Mouse (Mus musculus) c-Kit-positive CD71-positive TER-119-negative erythroid progenitor cells, embryonic 14.5 days (primary cell): ENCODE data around the gene Atxn10.
A peak's percentile ranks its signal among the peaks of the same experiment; 100 is the strongest.

ENCODE experiments used
- DNase-seq: peaks from one replicate; pipeline ENCODE4 v3.0.0-alpha.2; 2013; ENCODE audit warnings: low read depth

Gene Atxn10

GRCm38 (mm10) chr15:85474697-85475096, 138.7 kb downstream of the Atxn10 start:
- no peak for DNase-seq

GRCm38 (mm10) chr15:85477584-85477983, 141.5 kb downstream of the Atxn10 start:
- DNase-seq: peak; percentile 32

DNA sequence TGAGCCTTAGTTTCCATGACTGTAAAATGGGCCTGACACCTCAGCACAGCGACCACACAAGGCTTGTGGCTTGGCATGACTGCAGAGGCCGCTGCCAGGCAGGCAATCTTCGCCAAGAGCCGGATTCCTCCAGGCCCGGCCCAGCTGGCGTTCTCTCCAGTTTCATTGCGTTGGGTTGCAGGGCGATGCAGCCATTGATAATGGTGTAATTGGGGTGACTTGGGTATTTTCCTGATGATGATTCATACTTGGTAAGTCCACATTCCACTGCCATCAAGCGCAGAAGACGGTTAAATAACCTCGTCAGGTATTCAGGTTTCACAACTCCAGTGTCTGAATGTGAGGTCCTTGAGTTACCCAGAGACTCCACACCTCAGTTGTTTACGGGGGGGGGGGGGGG, 143.3 kb downstream of the Atxn10 start:
- no peak for DNase-seq

DNA sequence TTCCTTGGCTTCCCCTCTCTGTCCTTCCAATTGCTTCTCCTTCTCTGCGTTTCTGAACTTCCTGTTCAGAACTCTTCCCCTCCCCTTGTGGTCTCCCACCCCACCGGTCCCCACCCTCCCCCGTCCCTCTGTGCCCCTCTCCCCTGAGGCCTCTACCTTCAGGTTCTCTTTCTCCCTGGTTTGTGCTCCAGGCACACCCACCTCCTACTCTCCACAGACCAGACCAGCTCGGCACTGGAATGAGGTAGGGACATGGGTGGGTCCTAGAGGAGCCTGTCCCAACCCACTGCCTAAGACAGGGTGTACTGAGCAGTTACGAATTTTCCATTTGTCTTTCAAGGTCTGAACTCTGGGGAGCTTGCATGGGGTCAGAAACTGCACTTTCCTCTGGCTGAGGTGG, 143.9 kb downstream of the Atxn10 start:
- no peak for DNase-seq

DNA sequence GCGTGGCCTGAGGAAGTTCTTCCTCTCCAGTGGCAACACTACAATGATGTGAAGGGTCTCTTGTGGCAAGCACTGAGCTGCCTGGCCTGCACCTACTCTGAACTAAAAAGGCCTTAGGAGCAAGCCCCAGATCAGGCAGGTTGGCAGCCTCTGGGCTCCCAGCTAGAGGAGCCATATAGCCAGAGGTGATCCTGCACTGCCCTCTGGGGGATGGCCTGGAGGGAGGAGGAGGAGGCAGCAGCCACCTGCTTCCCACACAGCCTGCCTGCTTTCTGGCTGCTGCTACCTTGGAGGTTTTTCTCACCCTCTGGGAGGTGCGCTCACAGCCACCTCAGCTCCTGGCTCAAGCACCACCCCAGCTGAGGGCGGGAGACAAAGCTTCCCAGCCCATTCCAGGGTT, 144.6 kb downstream of the Atxn10 start:
- no peak for DNase-seq

- no peak for DNase-seq
These were observed 152.9 kb downstream of the Atxn10 start for GRCm38 (mm10) chr15:85488900-85489299.

DNA sequence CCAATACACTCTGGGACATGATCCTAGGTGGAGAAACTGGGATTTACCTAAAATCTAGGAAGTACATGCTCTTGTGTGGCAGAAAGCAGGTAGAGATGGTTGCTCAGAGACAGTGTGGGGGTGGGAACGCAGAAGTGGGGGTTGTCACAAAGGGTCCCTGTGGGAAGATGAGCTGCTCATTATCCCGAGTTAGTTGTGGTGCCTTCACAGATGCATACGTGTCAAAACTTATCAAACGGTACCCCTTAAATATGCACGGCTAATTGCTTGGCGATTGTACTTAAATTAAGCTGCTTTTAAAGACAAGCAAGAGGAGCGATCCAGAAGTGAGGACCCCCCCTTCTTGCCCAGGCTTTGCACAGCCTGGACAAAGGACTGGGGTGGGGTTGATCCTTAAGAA, 153.7 kb downstream of the Atxn10 start:
- DNase-seq: no peak

- no peak for DNase-seq
These were observed 158.1 kb downstream of the Atxn10 start for GRCm38 (mm10) chr15:85494163-85494621.

- no peak for DNase-seq
These were observed 161.5 kb downstream of the Atxn10 start for GRCm38 (mm10) chr15:85497548-85497947.

DNA sequence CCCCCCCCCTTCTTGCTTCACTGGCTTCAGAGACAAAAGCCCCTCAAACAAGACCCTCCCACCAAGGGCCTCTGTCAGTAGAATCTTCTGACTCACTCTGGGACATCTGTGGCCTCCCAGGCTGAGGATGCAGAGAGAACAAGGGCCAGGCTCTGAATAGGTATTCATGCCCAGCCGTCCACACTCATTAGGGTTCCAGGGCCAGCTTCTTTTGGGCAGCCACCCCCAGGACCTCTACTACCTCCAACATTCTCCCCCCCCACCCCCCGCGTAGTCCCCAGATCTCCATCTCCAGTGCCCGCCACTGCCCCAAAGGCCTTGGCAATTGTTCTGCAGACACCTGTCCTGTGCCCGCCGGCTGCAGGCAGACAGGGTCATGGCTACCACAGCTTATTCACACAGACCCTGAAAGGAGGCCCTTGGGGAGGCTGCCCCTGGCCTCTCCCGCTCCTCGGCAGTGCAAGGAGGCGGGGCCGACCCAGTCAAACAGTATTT, 162.0 kb downstream of the Atxn10 start:
- no peak for DNase-seq

DNA sequence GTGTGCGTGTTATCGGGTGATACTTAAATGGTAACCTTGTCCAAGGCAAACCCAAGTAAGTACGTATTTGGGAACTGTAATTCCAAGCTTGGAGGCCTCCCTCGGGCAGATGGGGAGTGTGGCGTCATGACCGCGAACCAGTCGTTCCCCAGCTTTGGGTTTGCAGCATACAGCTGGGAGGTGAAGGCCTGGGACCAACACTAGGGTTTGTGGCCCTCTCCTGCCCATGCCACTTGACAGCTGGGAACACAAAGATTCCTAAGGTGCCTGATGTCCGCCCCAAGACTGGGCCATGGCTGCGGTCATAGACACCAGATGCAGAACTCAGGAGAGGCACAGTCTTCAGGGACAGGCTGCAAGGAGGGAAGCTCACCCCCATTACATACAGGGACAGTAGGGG, 164.2 kb downstream of the Atxn10 start:
- no peak for DNase-seq

- no peak for DNase-seq
These were observed 167.1 kb downstream of the Atxn10 start, which contains the start of gene 7530416G11Rik for GRCm38 (mm10) chr15:85503127-85503526. TSS of gene 7530416G11Rik (minus strand) at chr15:85503227.

- DNase-seq: no peak
These were observed 169.3 kb downstream of the Atxn10 start for GRCm38 (mm10) chr15:85505118-85505925.

- no peak for DNase-seq
These were observed 170.6 kb downstream of the Atxn10 start for GRCm38 (mm10) chr15:85506680-85507079.

- DNase-seq: no peak
These were observed 171.4 kb downstream of the Atxn10 start for GRCm38 (mm10) chr15:85507370-85508014.
